Mouse (Mus musculus): ENCODE data around the gene Tas2r136.

The Tas2r136 gene

DNA sequence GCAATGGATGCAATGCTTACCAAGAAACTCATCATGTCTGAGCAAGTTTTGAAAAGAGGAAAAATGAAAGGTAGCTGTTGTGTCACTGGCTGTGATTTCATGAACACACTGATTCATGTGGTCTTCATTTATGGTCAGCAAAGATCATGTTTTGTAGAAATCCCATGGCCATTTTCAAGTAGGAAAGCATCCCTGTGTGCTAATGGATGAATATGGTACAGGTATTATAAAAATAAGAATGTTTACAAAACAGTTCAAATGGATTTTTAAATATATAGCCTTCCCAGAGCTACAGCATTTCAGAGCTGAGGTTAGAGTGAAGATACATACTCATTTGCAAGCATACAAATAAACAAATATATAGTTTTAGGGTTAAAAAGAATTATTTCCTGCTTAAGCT, at the start of gene Tas2r136:
Gene Tas2r136, minus strand, starts transcription at position 101 of the 400 bp plus-strand sequence.
- no peak for DNase-seq (ENCODE audit: low spot score)

DNA sequence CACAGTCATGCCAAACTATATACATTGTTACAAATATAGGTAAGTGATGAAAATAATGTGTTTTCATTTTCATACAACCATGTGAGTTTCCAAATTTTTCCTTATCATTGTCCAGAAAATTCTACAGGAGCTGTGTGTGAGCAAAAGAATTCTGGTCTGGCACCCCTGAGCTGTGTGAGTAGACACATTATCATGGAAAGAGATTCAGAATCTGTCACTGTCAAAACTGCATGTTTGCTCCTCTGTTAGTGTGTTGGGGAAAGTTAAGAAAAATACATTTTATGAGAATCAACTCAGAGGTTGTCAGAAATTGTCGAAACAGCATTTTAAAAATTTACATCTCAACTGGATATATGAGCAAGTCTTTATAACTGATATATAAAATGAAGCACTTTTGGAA, 24.6 kb upstream of the Tas2r136 start, which contains the start of gene Tas2r117:
Gene Tas2r117, plus strand, starts transcription at position 301 of the 400 bp plus-strand sequence.
- no peak for DNase-seq (ENCODE audit: low spot score)

DNA sequence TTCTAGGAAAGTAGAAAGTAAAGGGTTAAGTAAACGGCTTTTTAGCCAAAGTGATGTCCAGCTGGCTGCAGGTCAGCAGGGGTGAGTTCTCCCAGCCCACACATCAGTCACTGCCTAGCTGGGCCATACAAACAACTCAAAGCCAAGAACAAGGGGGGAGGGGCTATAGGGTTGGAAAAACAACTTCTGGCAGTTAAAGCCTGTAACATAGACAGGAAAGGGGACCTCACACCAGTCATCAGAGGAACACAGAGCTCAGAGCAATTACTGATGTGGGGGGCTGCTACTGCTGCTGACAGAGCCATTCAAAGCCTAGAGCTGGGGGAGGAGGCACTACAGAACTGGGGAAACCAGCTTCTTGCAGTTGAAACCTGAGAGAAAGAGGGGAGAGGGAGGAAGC, 17.4 kb upstream of the Tas2r136 start:
- DNase-seq (ENCODE audit: low spot score): no peak

DNA sequence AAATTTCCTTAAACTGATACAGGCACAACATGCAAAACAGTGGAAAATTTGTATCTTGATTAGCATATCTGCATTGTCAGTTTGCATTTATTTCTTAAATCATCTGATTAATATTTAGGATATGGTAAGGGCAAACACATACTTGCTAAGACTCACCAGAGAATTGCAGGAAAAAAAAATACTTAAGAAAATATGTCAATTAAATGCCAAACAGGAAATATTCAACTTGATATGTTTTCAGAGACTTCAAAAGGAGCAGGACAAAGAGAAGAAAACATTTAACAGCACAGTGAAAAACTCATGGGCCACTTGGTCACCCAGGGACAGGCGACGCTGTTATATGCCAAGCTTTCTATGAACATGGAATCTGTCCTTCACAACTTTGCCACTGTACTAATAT, 16.1 kb downstream of the Tas2r136 start, which contains the start of gene Tas2r102:
Gene Tas2r102, plus strand, starts transcription at position 301 of the 400 bp plus-strand sequence.
- DNase-seq (ENCODE audit: low spot score): no peak

DNA sequence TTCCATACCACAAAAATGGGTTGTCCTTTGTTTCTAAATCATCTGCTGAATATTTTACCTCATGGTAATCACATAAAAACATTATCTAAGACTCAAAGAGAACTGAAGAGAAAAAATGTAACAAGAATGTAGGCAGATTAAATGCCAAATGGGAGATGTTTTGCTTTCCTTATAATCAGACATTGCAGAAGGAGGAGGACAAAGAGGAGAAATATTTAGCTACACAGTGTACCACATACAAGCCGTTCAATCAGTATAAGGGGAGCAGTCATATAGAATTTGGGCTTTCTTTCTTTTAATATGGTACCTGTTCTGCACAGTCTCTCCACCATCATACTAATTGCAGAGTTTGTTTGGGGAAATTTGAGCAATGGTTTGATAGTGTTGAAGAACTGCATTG, 23.5 kb downstream of the Tas2r136 start, which contains the start of gene Tas2r124:
Gene Tas2r124, plus strand, starts transcription at position 301 of the 400 bp plus-strand sequence.
- DNase-seq (ENCODE audit: low spot score): no peak

DNA sequence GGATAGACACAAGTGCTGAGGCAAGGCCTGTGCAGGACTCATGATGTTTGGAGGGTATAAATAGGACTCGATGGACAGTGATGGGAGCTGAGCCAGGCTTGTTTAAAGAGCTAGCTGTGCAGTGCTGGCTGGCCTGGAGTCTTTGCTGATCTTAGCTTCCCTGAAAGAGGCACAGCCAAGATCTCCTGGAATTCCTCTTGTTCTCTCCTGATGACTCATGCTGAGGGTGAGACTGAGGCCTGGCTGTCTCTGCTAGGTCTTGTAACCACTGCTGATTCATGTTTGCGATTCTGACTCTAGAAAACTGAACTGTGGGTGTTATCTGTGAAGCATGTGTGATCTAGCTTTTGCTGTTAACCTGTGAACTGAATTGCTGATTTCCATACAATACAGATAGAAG, 27.8 kb downstream of the Tas2r136 start:
- no peak for DNase-seq (ENCODE audit: low spot score)

DNA sequence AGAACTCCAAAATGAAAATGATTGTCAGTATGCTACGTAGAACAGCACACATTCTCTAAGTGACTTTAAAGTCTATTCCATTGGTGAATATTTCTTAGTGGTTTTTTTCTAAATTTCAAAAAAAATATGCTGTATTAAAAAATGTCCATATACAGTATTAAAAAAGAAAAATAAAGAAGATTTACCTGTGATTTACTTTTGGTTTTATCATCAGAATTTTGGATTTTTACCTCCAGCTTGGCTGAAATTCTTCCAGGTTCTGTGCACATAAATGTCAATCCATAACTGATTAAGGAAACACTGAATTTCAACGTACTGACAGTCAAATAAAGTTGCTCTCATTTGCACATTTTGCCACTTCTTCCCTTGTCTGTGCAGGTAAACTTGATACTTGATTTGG, 40.0 kb downstream of the Tas2r136 start, which contains the start of gene Tas2r115:
Gene Tas2r115, minus strand, starts transcription at position 101 of the 400 bp plus-strand sequence.
- DNase-seq (ENCODE audit: low spot score): no peak
